Mouse (Mus musculus) cerebellum, postnatal 25 days (tissue): ENCODE data around the gene Bag6.
"Not testable (repeated sequence)": the region's sequence is repeated elsewhere in the genome, so short reads cannot be mapped to it uniquely, and the experiment has no call there.

ENCODE experiments used
- DNase-seq, 2 experiments: peaks; one replicate each; pipeline ENCODE4 v3.0.0; 2021; ENCODE audit warnings: mixed read lengths in 2 of 2

Bag6 gene

DNA sequence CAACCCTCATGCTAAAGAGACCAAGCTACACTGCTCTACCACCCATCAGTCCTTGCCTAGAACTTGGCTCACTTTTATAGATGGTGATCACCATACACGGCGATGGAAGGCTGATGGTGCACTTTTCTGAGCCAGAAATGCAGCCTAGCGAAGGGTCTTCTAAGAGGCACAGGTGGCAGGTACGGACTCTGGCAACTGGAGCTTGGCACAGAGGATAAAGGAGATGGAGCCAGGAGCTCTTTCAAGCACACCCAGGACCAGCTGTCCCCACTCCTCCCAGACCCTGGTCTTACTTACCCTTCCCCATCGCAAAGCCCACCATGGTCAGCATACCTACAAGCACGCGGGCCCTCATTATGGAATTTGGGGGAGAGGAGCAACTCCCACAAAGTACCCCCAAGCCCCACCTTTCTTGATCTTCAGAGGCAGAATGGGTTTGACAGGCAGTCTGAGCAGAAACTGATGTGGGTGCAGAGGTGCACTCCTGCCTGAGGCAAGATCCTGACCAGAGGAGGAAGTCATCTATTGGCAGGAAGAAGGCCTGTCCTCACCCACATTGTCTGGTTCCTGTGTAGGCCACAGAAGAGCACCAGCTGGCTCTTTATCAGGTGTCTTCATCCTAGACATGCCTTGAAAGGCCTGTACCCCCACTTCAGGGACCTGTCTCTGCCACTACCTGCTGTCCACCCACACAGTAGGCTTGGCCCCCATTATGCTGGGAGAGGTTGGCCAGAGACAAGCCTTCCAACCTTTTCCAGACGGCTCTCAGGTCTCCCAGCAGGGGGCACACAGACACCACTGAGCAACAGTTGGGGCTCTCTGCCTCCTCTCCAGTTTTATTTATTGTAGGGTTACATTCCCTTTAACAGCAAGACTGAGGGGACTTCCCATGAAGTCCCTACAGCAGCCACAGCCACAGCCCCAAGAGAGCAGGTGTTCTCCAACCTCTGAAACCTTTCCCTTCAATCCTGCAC is 19.6 kb upstream of the Bag6 start, which contains the start of gene Ly6g5b:
Gene Ly6g5b, minus strand, starts transcription at position 383 of the 974 bp plus-strand sequence.
- peak in 1 of 2 experiments; percentile 62 for DNase-seq

GRCm38 (mm10) chr17:35120745-35121142 is 14.2 kb upstream of the Bag6 start:
- DNase-seq, result peak in 1 of 2 experiments; percentile 75

GRCm38 (mm10) chr17:35121143-35121799 is 13.7 kb upstream of the Bag6 start, which contains the start of gene Gpank1:
TSS of gene Gpank1 (plus strand) at chr17:35121455.
- peak; percentile 98 to 99 for DNase-seq

GRCm38 (mm10) chr17:35121871-35122303 is 13.1 kb upstream of the Bag6 start, which contains the start of gene Csnk2b:
TSS of gene Csnk2b (minus strand) at chr17:35122053.
- peak in 1 of 2 experiments; percentile 80 for DNase-seq

DNA sequence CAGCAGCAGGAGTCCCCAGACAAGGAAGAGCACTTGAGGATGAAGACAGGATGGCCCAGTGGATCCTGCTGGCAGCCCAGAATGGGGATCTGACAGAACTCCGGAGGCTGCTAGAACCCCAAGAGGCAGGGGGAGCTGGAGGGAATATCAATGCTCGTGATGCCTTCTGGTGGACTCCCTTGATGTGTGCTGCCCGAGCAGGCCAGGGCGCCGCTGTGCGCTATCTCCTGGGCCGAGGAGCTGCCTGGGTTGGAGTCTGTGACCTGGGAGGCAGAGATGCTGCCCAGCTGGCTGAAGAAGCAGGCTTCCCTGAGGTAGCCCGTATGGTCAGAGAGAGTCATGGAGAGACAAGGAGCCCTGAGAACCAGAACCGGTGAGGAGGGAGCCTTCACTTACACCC is 11.7 kb upstream of the Bag6 start:
- not testable (repeated sequence) for DNase-seq

DNA sequence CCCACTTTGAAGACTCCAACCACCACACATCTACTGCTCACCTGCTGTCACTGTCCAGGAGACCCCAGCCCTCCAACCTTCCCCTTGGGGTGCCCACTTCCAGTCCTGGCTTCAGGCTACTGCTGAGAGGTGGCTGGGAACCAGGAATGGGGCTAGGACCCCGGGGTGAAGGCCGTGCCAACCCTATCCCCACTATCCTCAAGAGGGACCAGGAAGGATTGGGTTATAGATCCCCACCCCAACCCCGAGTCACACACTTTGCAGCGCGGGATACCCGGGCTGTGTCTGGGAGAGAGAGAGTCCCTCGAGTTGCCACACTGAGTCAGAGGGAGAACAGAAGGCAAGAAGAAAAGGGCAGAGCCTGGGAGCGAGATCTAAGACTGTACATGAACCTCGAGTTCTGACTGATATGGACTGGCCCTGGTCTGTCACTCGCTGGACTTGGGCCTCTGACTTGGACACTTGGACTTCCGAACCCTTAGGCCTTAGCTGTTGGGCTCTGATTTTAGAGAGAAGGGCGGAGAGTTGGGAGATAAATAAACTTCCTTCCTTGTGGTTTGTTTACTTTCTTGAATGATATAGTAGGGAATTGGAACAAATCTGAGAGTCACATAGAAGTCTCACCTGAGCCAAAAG is 10.6 kb upstream of the Bag6 start:
- not testable (repeated sequence) for DNase-seq

- no peak for DNase-seq
Observed at GRCm38 (mm10) chr17:35125081-35125480, 9.9 kb upstream of the Bag6 start.

DNA sequence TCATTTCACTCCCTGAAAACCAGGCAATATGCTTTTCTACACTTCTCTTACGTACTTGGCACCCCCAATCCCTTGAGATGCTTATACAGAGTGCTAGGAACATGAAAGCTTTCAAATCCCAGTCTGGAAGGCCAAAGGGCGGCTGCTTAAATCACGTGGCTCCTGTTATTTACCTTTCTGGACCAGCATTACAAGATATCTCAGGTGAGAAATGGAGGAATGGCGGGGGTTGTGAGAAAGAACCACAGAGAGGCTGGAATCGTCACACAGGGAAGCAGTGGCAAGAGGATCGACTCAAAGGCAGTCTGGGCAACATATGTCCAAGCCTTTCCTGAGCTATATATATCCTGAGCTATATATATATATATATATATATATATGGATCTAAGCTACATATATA is 9.4 kb upstream of the Bag6 start:
- DNase-seq, result no peak

DNA sequence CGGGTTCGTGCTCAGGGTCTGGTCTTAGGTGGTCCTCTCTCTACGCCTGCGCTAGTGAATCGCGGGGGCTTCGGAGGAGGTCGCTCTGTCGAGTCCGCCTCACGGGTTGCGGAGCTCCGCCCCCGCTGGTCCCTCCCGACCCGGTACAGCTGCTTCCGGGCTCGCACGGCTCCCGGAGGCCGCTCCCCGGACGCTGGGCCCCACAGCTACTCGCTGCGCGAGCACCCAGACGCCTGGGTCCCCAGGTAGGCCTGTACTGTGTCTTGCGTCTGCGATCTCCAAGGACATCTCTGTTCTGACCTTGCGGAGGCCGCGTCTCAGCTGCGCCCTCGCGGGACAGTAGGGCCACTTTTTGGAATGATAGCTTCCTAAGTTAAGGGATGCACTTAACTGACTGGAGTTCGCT is 8.8 kb upstream of the Bag6 start, which contains the start of gene D17H6S53E:
Gene D17H6S53E, plus strand, starts transcription at position 168 of the 406 bp plus-strand sequence.
- DNase-seq, result peak; percentile 80

DNA sequence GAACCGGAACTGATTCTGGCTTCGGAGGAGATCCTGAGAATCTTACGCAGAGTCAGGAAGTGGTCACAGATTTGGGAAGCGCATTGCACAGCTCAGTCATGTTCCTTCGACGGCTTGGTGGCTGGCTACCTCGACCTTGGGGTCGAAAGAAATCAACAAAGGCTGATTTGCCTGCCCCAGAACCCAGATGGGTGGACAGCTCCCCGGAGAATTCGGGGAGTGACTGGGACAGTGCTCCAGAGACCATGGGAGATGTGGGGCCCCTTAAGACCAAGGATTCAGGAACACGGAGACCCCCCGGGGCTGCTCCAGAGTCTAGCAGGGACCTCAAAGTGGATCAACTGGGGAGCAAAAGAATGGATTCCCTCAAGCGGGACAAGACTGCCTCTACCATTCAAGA is 8.0 kb upstream of the Bag6 start:
- DNase-seq, result no peak

GRCm38 (mm10) chr17:35128996-35129395 is 6.0 kb upstream of the Bag6 start:
- DNase-seq, result no peak

- no peak for DNase-seq
Observed at GRCm38 (mm10) chr17:35131038-35131437, 3.9 kb upstream of the Bag6 start.

- no peak for DNase-seq
Observed at GRCm38 (mm10) chr17:35131500-35132173, 3.3 kb upstream of the Bag6 start, which contains the start of gene Apom. TSS of gene Apom (minus strand) at chr17:35132050.

DNA sequence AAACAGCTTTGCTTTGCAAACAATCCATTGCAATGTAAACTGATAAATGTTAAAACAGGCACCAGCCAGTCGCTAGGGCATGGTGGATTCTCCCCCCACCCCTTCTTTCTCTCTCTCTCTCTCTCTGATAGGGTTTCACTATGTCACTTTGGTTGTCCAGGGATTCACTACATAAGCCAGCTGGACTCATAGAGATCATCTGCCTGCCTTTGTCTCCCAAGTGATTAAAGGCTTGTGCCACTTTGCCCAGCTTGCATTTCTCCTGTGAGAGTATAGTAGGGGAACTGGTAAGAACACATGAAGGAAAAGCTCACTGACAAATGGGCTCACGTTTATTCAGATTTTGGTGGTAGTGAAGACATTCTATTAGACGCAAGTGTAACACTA is 2.8 kb upstream of the Bag6 start:
- DNase-seq, result no peak

DNA sequence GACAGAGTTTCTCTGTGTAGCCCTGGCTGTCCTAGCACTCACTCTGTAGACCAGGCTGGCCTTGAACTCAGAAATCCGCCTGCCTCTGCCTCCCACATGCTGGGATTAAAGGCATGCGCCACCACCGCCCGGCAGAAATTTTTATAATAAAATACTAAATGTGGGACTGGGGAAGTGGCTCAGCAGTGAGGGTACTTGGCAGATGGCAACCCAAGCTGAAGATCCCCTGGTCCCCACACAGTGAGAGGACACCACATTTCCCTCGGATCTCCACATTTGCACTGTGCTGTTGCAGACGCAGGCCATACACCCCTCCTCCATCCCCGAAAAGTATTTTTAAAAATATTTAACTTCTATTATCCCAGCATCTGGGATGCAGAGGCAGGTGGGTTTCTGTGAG is 1.5 kb upstream of the Bag6 start:
- DNase-seq, result no peak

GRCm38 (mm10) chr17:35135591-35136320 is 778 bp downstream of the Bag6 start:
- DNase-seq, result no peak

DNA sequence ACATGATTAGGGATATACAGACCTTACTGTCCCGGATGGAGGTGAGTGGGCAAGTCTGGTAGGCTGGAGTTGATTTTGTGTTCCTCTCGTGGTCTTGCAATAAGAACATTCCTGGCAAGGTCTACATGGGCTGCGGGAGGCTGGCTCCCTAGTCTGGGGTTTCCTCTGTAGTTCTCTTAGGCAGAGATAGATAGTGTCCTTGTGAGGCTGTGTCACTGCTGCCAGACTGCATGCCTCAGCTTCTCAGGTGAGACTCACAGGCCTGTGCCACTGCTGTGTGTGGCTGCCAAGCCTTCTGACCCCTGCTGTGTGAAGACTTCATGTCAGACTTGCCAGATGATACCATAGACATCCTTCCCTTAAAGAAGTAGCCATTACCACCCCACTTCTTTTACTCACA is 4.3 kb downstream of the Bag6 start:
- DNase-seq, result no peak

- DNase-seq, result no peak
Observed at GRCm38 (mm10) chr17:35140490-35140996, 5.6 kb downstream of the Bag6 start.

GRCm38 (mm10) chr17:35141971-35142370 is 7.0 kb downstream of the Bag6 start:
- no peak for DNase-seq

GRCm38 (mm10) chr17:35146139-35146538 is 11.2 kb downstream of the Bag6 start:
- no peak for DNase-seq

DNA sequence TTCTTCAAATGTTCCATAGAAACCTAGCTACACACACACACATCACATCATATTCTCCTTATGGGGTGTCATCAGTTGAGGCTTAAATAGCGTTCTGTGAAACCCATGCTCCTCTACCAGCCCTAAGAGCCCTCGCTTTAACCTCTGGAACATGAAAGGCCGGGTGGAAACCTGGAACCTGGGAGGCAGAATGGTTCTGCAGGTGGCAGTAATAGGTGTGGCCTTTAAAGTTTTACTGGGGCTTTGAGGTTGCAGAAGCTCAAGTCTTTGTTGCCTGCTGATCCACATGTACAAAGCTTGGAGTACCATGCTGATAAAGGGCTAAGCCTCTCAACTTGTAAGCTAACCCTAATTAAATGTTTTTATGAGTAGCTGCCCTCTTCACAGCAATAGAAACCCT is 12.4 kb downstream of the Bag6 start:
- DNase-seq, result no peak
